Mouse (Mus musculus): ENCODE results near the gene Ssc4d. TPM values are rescaled to one million over a fixed set of nuclear protein-coding genes. Genes with fewer than 3 reads are reported as not detected.

The Ssc4d gene
- polyA plus RNA-seq (2012; rRNA removed), result 4.6 and 4.9 TPM in 2 replicates

DNA sequence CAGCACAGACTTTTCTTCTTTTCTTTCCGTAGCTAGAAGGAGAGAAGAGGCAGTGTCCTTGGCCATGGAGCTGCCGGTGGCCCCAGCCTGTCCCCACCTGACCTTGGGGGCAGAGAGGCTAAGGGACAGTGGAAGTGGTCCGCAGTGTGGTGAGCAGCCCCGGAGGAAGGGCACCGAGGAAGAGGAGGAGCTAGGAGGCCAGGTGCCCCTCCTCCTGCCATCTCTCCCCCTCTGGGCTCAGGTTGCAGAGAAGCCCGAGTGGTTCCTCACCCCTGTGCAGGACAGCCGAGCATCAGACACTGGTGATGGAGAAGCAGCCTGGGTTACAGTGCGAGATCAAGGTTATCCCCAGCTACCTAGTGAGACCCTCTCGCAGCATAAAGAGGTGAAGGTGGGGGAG is at the start of gene Ssc4d:
Ssc4d (minus strand) TSS at position 167 of the 400 bp plus-strand sequence.
- 29% methylated on average over 9 of the region's 9 CpGs for WGBS
- DNase-seq (ENCODE audit: low read depth, low spot score), result no peak

DNA sequence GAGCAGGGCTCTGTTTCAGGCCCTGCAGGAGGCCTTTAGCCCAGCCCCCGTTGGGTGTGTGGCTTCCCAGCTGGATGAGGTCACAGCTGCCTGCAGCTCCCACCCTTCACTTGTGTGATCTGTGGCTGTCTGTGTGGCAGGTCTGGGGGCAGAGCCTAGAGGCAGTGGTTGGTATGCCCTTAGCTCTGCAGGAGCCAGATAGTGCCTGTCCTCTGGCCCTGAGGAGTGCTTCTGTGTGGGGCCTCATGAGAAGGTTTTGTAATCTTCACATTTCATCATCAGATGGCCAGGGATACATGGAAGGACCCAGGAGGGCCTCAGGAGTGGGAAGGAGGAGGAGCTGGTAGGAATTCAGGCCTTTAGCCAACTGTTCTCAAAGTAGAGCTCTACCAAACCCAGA is 45.6 kb upstream of the Ssc4d start:
- 64% methylated on average over 1 of the region's 1 CpGs for WGBS
- no peak for DNase-seq (ENCODE audit: low read depth, low spot score)

DNA sequence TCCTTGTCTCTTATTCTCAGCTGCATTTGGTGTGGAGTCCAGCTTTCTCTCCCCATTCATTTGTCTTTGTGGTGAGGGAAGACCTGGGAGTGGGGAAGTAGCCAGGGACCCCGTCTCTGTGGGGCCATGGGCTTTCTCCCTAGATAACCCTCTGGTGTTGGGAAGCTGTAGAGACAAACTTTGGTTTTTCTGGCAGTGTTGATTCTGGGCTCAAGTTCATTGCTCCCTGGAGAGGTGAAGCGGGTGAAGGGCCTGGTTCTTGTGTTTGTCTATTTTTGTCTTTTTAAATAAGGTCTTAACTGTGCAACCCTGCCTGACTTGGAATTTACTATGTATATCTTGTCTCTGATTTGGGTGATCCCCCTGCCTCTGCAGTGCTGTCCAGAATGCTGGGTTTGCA is 44.4 kb upstream of the Ssc4d start:
- 87% methylated on average over 2 of the region's 2 CpGs for WGBS
- no peak for DNase-seq (ENCODE audit: low read depth, low spot score)

DNA sequence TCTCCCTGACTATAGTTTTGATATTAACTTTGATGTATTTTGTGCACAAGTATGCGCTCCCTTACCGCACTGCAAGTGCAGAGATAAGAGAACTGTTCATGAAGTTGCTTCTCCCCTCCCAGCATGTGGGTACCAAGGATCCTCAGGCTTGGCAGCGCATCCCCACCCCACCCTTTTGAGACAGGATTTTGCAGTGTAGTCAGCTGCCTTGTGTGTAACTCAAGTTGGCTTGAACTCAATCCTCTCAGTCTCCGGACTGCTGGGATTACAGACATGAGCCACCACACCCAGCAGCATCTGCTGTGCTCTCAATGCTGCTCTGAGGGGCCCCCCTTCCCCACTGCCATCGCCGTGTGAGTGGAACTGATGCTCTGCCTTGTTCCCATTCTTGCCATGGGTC is 42.9 kb upstream of the Ssc4d start:
- 83% methylated on average over 6 of the region's 6 CpGs for WGBS
- no peak for DNase-seq (ENCODE audit: low read depth, low spot score)

DNA sequence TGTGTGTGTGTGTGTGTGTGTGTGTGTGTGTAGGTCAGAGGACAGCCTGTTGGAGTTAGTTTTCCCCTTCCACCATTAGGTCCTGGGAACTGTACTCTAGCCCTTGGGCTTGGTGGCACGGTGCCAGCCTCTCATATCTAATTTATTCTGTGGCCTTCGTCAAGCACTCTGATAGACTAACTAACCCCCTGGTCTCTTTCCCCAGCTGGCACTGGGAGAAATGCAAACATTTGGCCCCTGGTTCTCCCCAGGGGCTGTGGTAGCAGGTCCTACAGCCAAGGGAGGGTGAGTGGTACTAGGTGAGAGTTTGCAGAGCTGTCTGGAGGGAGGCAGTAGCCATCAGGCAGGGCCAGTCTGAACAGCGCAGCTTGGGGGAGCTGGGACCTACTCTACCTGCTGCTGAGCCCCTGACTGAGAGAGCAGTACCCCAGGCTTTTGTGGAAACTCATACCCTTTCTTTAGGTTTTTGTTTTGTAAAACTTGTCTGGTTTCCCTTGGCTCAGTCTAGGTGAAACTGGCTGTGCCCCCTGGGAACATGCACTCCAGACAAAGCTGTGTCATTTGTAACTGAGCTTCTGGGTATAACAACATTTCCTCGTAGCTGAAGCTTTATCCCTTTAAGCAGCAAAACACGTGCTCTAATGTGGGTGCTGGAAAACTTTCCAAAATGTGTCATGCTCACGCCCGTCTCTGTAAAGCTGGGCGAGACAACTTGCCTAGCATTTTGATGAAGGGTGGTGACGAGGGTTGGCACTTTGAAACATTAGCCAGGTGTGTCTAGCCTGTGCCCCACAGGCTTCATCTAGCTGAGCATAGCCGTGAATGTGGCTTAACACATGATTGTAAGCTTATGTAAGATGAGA is 41.9 kb upstream of the Ssc4d start:
- DNase-seq (ENCODE audit: low read depth, low spot score), result no peak
- WGBS, result 44% methylated on average over 10 of the region's 10 CpGs

DNA sequence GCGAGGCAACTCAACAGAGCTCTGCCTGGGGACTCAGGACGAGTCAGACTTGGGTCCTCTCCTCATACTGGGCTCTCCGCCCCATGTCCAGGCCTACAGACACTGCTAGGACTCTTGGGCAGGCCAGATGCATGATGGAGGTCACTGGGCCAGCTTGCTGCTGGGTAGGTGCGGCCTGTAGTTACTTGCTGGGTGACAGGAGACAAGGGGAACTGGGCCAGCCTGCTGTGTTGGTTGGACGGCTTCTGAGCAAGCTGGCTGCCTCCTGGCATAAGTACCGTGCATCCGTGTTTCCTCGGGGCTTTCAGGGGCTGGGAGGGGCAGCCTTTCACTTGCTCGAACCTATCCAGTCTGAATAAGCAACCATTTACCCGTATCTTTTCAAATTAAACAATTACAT is 41.3 kb upstream of the Ssc4d start:
- 75% methylated on average over 10 of the region's 10 CpGs for WGBS
- no peak for DNase-seq (ENCODE audit: low read depth, low spot score)

DNA sequence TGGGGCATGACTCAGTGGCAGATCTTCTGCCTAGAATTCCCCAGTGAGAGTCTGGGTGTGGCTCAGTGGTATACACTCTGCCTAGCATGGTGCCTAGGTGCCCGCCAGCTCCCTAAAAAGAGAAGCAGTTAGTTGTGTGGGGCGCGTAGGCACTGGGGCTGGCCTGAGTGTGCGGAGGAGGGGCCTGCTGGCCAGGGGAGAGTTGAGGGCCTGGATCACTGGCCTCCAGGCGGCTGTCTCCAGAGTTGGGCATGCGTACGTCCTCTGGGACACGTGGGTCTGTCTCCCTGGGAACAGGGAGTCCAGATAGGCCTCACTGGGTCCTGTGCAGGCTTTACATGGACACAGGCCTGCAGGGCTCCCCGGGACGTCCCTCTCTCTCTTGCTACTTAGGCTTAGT is 40.5 kb upstream of the Ssc4d start:
- DNase-seq (ENCODE audit: low read depth, low spot score), result no peak
- 90% methylated on average over 10 of the region's 10 CpGs for WGBS

DNA sequence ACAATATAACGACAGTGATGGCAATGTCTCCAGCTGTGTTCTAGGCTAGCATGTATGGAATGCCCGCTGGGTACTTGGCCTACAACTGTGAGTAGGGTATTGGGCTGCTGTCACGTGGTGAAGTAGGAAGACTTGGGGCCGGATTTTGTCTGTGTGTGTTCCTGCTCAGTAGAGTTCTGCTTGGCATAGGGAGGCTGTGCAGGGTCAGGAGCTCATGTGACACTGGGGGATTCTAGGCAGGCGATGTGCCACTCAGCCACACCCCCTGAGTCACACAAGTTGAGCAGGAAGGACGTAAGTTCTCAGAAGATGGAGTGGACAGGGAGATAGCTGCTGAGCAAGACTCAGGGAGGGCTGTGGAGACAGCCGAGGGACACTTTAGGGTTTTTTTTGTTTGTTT is 33.4 kb upstream of the Ssc4d start:
- DNase-seq (ENCODE audit: low read depth, low spot score), result no peak
- WGBS, result 79% methylated on average over 7 of the region's 7 CpGs

DNA sequence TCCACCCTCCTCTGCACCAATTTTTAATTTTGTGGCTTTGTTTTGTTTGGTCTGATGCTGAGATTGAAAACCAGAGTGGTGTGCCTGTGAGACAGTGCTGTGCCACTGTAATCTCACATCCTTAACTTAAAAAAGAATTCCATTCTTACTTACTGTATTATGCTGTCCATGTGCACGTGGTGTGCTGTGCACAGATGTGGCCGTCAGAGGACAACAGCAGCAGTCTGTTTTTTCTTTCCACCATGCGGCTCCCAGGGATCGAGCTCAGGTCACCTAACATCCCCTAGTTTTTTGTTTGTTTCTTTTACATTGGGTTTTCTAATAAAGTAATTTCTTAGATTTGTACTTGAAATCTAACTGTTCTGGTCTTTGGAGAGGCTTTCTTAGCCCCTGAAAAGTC is 30.2 kb upstream of the Ssc4d start:
- WGBS, result 86% methylated on average over 4 of the region's 4 CpGs
- no peak for DNase-seq (ENCODE audit: low read depth, low spot score)

DNA sequence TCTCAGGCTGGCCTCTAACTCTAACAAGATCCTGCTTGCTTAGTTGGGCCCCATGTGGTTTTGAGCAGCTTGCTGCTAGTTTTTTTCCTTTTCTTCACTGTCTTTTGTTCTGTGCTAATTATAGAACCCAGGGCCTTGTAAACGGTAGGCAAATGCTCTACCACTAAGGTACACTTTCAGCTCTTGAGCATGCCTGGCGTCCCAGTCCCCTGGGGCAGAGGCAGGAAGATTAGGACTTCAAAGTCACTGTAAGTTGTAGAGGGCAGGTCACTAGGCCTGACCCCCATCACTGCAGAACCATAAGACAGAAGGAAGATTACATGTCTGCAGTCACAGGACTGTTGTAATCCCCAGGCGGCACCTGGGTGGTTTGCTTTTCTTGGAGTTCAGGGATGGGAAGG is 28.4 kb upstream of the Ssc4d start:
- DNase-seq (ENCODE audit: low read depth, low spot score), result no peak
- 60% methylated on average over 3 of the region's 3 CpGs for WGBS

DNA sequence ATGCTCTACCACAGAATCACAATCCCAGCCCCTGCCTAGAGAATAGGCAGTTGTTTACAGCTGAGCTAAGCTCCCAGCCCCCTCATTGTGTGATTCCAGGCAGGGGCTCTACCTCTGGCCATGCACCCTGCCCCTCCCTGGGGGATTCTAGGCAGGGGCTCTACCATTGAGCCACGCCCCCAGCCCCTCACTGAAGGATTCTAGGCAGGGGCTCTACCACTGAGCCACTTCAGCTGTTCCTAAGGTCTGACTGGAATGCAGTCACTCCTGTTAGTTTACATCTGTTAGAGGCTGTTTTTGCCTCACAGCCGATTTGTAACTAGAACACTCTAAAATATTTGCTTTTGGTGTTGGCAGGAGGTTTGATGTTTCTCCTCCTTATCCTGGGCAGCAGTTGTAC is 28.0 kb upstream of the Ssc4d start:
- no peak for DNase-seq (ENCODE audit: low read depth, low spot score)
- WGBS, result 45% methylated on average over 2 of the region's 2 CpGs

DNA sequence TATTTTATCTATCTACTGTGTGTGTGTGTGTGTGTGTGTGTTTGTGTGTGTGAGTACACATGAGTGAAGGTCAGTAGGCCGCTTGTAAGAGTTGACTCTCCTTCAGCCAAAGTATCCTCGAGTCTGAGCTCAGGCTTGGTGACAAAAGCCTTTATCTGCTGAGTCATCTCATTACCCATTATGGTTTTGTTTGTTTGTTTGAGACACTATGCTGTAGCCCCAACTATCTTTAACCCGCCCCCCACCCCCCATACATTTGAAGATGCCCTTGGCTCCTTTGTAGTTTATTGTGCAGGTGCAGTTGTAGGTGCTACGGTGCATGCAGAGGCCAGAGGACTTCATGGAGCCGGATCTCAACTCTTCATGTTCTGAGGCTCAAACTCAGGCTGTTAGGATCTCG is 26.9 kb upstream of the Ssc4d start:
- DNase-seq (ENCODE audit: low read depth, low spot score), result no peak
- 85% methylated on average over 6 of the region's 6 CpGs for WGBS

DNA sequence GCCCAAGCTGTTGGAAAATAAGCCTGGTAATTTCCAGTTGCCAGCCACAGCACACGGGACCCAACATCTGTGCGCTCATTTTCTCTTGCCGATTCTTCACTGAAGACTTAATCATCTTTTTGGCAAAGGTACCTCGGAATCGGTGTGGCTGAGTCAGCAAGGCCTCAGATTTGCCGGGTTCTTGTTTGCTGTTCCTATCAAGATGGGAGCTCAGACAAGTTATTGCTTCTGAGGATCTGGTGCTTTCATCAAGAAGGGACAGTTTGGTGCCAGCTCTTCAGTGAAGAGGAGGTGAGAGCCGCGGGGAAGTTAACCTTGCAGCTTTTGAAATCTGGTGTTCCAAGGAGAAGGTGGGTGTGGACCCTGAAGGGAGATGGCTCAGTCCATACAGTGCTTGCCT is 21.8 kb upstream of the Ssc4d start:
- WGBS, result 53% methylated on average over 8 of the region's 8 CpGs
- DNase-seq (ENCODE audit: low read depth, low spot score), result no peak

DNA sequence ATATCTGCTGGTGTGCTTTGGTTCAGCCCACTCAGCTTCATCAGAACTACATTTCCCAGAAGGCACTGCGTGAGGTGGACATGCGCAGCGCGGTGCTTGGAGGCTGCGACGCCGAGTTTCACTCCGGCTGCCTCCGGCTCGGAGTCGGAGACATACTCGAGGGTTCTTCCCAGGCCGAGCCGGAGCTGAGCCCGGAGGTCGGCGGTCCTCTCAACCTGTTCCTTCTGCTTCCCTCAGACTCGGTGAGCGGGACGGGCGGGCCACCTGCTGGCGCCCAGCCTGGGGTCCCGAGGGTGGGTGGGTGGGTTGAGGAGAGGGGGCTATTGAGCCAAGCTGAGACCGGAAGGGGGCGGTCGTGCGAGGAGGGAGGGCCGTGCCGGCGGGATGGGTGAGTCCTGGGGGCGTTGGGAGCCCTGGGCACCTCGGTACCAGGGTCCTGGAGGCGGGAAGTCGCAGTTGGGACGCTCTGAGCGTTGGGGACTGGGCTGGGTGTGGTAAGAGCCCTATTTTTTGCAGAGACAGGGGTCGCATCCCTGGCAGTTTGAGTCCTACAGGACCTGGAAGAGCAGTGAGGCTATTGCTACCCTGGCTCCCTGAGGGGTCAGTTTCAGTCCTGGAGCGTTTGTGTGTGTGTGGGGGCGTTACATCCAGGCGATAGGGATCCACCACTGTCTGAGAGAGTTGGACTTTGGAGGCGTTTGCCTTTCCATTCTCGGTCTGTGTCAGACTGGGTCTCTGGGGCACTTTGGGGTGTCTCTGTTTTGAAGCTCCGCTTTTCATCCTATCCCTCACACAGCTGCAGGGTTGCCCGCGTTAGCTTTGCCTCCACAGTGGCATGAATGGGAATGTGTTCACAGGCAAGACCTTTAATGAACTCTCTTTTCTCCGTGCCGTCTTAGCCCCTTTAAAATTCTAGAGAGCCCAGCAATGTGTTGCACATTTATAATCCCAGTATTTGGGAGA is 20.7 kb upstream of the Ssc4d start, which contains the start of gene Dtx2:
Dtx2 (plus strand) TSS at position 76 of the 963 bp plus-strand sequence.
- WGBS, result 1% methylated on average over 47 of the region's 47 CpGs
- DNase-seq (ENCODE audit: low read depth, low spot score), result peak; percentile 57

DNA sequence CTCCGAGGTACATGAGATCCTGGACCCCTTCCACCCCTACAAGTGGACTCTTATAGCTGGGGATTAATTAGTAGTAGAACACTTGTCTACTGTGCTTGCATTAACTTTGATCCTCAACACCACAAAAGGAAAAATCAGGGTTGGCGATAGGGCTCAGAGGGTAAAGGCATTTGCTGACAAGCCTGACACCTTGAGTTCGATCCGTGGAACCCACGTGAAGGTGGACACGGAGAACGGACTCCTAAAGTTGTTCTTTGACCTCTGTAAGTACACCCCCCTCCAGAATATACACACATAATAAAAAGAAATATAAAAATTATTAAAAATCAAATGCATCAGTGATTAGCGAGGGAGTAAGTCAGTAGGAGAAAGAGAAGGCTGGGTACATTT is 20.0 kb upstream of the Ssc4d start:
- WGBS, result 61% methylated on average over 8 of the region's 8 CpGs
- DNase-seq (ENCODE audit: low read depth, low spot score), result no peak

DNA sequence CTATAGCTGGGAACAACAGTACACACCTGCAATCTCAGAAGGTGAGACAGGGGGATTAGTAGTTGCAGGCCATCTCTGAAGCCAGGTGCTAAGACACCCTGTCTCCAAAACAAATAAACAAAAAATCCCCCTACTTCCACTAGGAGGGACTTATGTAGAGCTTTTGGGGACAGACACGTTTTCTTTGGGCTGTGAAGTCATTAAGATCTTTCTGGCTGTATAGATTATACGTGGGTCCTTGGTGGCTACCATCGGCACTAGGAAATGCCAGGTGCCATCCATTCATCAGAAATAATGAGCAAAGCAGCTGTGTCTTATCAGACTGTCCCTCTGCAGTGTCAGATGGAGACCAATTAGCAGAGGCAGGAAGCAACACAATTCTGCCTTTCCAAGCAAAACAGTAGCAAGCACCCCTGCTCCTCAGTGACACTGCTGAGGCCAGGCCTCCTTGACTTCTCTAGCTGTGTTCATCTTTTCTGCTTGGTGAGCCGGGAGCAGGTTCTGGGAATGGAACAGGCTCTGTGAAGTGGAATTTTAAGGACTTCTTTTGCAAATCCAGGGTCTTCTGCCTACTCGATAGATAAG is 19.1 kb upstream of the Ssc4d start:
- WGBS, result 69% methylated on average over 5 of the region's 5 CpGs
- no peak for DNase-seq (ENCODE audit: low read depth, low spot score)

DNA sequence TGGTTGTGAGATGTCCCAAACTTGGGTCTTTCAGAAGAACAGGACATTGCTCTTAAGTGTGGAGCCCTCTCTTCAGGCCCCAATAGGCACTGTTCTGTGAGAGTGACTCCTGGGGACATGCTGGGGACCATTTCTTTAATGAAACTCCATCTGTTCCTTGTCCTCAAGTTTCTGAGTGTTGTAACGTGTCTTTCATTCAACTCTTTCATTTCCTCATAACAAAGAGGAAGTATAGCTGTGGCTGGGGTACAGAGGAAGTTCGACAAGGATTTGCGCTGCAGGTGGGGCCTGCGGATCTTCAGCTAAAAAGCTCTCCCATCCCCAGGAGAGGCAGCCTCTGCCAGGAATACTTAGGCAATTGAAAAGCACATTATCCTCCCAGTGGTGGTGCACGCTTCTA is 16.3 kb upstream of the Ssc4d start:
- no peak for DNase-seq (ENCODE audit: low read depth, low spot score)
- 61% methylated on average over 5 of the region's 5 CpGs for WGBS

DNA sequence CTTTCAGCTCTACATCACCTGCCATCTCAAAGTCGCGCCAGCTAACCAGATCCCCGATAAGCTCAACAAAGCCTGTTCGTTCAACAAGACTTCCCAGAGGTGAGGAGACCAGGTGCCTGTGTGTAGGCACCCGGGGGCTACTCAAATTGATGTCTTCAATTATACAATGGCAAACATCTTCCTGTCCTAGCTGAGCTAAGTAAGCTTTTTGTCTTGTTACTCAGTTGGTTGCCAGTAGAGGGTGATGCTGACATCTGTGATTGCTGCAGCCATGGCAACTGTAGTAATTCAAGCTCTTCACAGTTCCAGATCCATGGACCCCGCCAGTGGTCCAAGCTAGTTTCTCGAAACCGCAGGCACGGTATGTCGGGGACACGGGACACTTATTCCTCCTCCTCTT is 12.9 kb upstream of the Ssc4d start:
- DNase-seq (ENCODE audit: low read depth, low spot score), result no peak
- 54% methylated on average over 11 of the region's 11 CpGs for WGBS

DNA sequence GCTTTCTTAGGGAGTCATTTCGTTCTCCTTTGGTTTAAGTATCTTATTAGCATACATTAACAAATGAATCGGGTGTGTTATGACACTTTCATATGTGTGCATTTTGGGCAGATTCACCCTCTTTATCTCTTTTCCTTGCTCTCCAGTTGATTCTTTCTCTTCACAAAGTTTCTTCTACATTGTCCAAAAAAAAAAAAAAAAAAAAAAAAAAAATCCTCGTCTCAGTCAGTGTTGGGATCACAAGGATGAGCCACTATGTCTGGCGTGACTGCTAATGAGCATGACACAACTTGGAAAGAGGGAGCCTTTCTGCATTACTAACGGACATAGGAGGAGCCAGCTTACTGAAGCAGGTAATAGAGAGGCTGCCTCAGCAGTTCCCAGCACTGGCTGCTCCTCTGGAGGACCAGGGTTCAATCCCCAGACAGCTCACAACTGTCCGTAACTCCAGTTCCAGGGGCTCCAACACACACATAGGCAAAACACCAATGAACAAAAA is 10.3 kb upstream of the Ssc4d start:
- 68% methylated on average over 6 of the region's 6 CpGs for whole genome bisulfite sequencing

DNA sequence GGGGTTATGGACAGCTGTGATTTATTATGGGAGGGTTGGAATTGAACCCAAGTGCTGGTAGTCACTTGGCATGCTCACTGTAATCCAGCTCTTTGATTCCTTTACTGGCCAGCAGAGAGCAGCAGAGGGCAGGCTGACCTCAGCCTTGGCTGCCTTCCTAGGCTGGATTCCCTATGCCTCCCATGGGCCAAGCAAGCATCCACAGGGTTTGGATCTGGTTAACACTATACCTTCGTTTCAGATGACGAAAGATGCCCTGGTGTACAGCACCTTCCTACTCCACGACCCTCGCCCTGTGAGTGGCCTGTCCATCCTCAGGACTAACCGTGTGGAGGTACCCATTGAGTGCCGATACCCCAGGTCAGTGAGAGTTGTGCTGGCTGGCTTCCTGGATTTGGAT is 8.1 kb upstream of the Ssc4d start:
- WGBS, result 40% methylated on average over 6 of the region's 6 CpGs
- DNase-seq (ENCODE audit: low read depth, low spot score), result no peak

More for the DNA sequence above, 10.3 kb upstream of the Ssc4d start:
- no peak for DNase-seq (ENCODE audit: low read depth, low spot score)
